Mouse (Mus musculus) kidney, embryonic 14.5 days (tissue): Measurements from ENCODE around the gene Adam19. TPM values are rescaled to one million over a fixed set of nuclear protein-coding genes. Genes with fewer than 3 reads are reported as not detected.
A peak's percentile ranks its signal among the peaks of the same experiment; 100 is the strongest.

Source experiments
- ATAC-seq: fragments of 200-750 bp; cut with Nextera tagmentation; 2 replicates; pipeline ENCODE4 v1.8.0; 2017; ENCODE audit warnings: moderate number of reproducible peaks, mild to moderate bottlenecking, moderate TSS enrichment, moderate library complexity; ENCODE audit not compliant: low FRiP score, low TSS enrichment
- H3K27ac ChIP-seq: fragments of 300-500 bp; sonication (generic); 2 replicates; pipeline ENCODE4 v1.5.1; 2014; ENCODE audit warnings: low read depth, mild to moderate bottlenecking, low read length, moderate library complexity, mixed read lengths
- H3K27me3 ChIP-seq: fragments of 300-500 bp; sonication (generic); 2 replicates; pipeline ENCODE4 v1.6.1; 2014; ENCODE audit warnings: mild to moderate bottlenecking, low read length; ENCODE audit not compliant: control insufficient read depth, insufficient read depth
- H3K36me3 ChIP-seq: fragments of 300-500 bp; sonication (generic); 2 replicates; pipeline ENCODE4 v1.6.1; 2014; ENCODE audit warnings: low read length, mixed read lengths; ENCODE audit not compliant: control insufficient read depth, insufficient read depth
- H3K4me1 ChIP-seq: fragments of 300-500 bp; sonication (generic); 2 replicates; pipeline ENCODE4 v1.6.1; 2014; ENCODE audit warnings: low read length, mixed read lengths; ENCODE audit not compliant: control insufficient read depth, insufficient read depth
- H3K4me2 ChIP-seq: fragments of 300-500 bp; sonication (generic); replicated peaks from 2 replicates; pipeline ENCODE4 v1.6.1; 2014; ENCODE audit warnings: low read depth, mild to moderate bottlenecking, low read length
- H3K4me3 ChIP-seq: fragments of 300-500 bp; sonication (generic); 2 replicates; pipeline ENCODE4 v1.5.1; 2014; ENCODE audit warnings: mild to moderate bottlenecking, low read length
- H3K9ac ChIP-seq: fragments of 300-500 bp; sonication (generic); 2 replicates; pipeline ENCODE4 v1.6.1; 2014; ENCODE audit warnings: low read depth, mild to moderate bottlenecking, low read length, moderate library complexity
- H3K9me3 ChIP-seq: fragments of 300-500 bp; sonication (generic); 2 replicates; pipeline ENCODE4 v1.6.1; 2016; ENCODE audit warnings: low read length; ENCODE audit not compliant: control insufficient read depth
- WGBS: fragments of 180-500 bp; shearing (Covaris S2); extraction: QIAGEN DNeasy Blood & Tissue Kit; methylation state at CpG from one replicate; pipeline ENCODE4 v1.1.7; 2014; 5-methylcytosine and 5-hydroxymethylcytosine counted together
- polyA plus RNA-seq: library from polyadenylated mRNA; unstranded; fragments of >200 nt; fragmentation: Nextera tagmentation; extraction: Ambion mirVana; gene quantifications from 2 replicates; pipeline ENCODE4 v1.2.1, GENCODE M21; 2014

The Adam19 gene
- polyA plus RNA-seq, 1 experiment from 2014 or later = 14.7 TPM

DNA sequence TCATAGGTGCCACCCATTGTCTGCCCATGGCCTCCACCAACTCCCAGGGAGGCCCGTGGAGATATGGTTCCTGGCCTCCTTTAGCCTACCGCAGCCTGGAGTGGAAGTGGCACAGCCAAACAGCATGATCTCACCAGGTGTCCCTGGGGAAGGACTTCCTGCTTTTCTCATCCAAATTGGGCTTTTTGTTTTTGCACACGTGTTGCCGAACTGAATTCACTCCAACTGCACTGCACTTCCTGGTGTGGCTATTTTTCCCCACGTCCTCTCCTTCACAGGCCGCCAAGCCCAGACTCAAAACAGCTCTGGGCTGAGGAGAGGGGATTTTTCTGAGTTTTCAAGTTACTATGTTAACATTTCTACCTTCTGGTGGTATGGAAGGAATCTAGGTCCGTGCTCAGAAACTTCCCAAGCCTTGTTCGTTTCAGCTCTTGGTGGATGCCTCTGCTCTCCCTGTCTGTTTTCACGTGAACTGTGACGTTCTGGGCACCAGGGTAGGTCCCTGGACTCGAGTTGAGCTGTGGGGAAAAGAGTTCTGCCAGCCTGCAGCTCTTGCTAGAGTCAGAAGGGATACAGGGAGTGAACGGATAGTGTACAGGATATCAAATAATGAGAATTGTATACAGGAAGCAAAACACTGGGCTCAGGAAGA, 13.1 kb downstream of the Adam19 start:
- no peak overlapping the region for H3K4me3 ChIP-seq
- H3K4me1 ChIP-seq = peaks cover 49% of the 10 kb centered on the region
- ATAC-seq = peak; percentile 43; the same call in 1 of the 2 replicates
- WGBS = 30% methylated on average over 12 of the region's 12 CpGs
- H3K4me2 ChIP-seq = no peak overlapping the region
- H3K27me3 ChIP-seq = no peaks in the 10 kb centered on the region
- peak overlapping the region; percentile 74 for H3K27ac ChIP-seq
- 0 out of 2 replicates have a peak, but pooled peaks cover 2% of the 10 kb centered on the region for H3K36me3 ChIP-seq
- no peaks in the 10 kb centered on the region for H3K9me3 ChIP-seq
- no peak overlapping the region for H3K9ac ChIP-seq

DNA sequence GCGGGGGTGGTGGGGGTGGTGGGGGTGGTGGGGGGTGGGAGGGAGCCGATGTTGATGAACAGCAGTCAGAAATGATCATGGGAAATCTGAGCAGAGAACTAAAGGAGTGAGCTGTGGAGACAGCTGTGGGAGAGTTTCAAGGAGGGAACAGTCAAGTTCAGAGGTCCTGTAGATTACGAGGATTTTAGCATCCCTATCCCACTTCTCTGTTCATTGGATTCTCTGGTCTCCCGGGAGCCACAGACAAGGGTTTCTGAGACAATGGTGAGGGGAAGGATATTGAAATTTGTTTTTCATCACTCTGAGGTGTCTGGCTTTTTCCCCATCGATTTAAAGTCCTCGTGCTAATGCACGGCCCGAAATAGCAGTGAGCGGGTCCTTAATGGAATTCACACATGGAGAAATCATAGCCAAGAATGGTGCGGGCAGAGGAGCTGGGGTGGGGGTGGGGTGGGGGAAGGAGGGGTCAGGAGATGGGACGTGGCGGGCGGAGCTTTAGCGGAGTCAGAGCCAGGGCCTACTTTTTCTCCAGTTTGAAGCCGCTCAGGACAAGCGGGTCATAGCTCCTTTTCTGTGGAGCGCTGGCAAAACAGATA, 13.7 kb downstream of the Adam19 start:
- Histone ChIP-seq H3K9ac (no peak overlapping the region), H3K36me3 (0 out of 2 replicates have a peak, but pooled peaks cover 2% of the 10 kb centered on the region), H3K4me2 (no peak overlapping the region), H3K27me3 (no peaks in the 10 kb centered on the region), H3K4me1 (peaks cover 48% of the 10 kb centered on the region), H3K9me3 (no peaks in the 10 kb centered on the region), H3K4me3 (no peak overlapping the region), H3K27ac (peak overlapping the region; percentile 74)
- ATAC-seq = 0 out of 2 replicates have a peak, but pooled peaks have one; percentile 45
- WGBS = 23% methylated on average over 17 of the region's 17 CpGs

DNA sequence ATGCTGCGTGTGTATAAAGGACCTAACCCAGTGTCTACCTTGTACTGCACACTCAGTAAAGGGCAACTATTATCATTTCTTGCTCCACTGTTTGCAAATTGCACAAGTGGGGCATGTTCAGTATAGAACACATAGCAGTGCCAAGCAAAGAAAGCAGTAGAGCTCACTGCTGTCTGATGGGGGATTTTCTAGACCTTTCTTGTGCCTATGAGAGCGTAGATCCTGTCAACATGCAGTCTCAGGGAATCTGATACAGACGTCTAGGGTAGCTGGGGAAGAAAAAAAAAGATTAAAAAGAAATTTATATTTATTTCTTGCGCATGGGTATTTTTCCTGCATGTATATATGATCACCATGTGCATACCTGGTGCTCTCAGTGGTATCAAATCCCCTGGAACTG, 14.4 kb downstream of the Adam19 start:
- no peak overlapping the region for H3K4me2 ChIP-seq
- H3K27ac ChIP-seq = peak overlapping the region; percentile 74
- peaks cover 41% of the 10 kb centered on the region for H3K4me1 ChIP-seq
- 81% methylated on average over 4 of the region's 4 CpGs for WGBS
- no peaks in the 10 kb centered on the region for H3K9me3 ChIP-seq
- 0 out of 2 replicates have a peak, but pooled peaks cover 2% of the 10 kb centered on the region for H3K36me3 ChIP-seq
- H3K9ac ChIP-seq = no peak overlapping the region
- no peak for ATAC-seq
- no peaks in the 10 kb centered on the region for H3K27me3 ChIP-seq
- H3K4me3 ChIP-seq = no peak overlapping the region

DNA sequence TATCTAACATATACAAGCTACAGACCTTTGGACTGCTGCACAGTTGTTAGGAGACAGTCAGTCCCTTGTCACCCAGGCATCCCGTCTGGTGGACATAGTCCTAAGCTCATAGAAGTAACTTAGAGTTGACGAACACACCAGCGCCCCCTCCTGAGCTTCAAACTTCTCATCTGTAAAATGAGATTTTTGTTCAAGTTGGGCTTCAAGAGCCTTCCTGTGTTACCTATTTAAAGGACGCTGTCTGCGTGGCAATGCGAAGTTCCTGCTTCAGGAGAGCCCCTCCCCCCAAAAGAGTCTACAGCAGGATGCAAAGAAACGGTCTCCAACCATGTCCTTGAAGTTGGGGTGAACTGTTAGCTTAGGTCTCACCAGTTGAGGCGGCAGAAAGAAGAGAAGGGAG, 15.0 kb downstream of the Adam19 start:
- WGBS = 74% methylated on average over 8 of the region's 8 CpGs
- ATAC-seq = no peak
- H3K4me3 ChIP-seq = no peak overlapping the region
- H3K27ac ChIP-seq = no peak overlapping the region
- peaks cover 35% of the 10 kb centered on the region for H3K4me1 ChIP-seq
- H3K27me3 ChIP-seq = no peaks in the 10 kb centered on the region
- no peak overlapping the region for H3K9ac ChIP-seq
- H3K36me3 ChIP-seq = peaks cover 2% of the 10 kb centered on the region; the same call in 1 of the 2 replicates
- H3K4me2 ChIP-seq = no peak overlapping the region
- no peaks in the 10 kb centered on the region for H3K9me3 ChIP-seq

DNA sequence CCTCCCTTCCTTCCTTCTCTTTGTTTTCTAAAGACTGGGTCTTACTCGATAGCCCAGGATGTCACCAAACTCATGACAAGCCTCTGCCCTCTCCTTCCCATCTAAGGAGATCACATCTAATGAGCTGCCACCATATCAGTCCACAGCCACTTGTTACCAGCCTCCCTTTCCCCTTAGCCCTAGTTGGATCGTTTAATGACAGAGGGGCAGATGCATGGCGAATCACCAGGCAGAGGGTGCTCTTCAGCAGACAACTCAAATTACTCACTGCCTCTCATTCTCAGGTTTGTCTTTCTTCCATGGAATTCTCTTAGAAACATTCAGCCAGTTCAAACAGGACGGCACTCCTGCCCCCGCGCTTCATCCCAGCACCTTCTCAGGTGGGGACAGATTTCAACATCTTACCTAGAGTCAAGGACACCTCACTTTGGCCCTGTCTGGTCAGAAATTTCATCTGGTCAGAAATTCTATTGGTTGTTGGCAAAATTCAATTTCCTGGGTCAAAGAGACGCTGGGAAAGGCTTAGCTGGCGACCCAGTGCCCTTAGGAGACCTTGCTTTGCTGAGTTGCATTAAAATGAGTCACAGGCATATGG, 16.8 kb downstream of the Adam19 start:
- 56% methylated on average over 8 of the region's 8 CpGs for WGBS
- Histone ChIP-seq H3K27me3 (no peaks in the 10 kb centered on the region), H3K4me2 (no peak overlapping the region), H3K9me3 (0 out of 2 replicates have a peak, but pooled peaks cover 4% of the 10 kb centered on the region), H3K36me3 (peaks cover 8% of the 10 kb centered on the region; the same call in 1 of the 2 replicates), H3K9ac (no peak overlapping the region), H3K4me3 (no peak overlapping the region), H3K4me1 (peaks cover 28% of the 10 kb centered on the region), H3K27ac (peak overlapping the region; percentile 53; the same call in 1 of the 2 replicates)
- ATAC-seq = no peak

DNA sequence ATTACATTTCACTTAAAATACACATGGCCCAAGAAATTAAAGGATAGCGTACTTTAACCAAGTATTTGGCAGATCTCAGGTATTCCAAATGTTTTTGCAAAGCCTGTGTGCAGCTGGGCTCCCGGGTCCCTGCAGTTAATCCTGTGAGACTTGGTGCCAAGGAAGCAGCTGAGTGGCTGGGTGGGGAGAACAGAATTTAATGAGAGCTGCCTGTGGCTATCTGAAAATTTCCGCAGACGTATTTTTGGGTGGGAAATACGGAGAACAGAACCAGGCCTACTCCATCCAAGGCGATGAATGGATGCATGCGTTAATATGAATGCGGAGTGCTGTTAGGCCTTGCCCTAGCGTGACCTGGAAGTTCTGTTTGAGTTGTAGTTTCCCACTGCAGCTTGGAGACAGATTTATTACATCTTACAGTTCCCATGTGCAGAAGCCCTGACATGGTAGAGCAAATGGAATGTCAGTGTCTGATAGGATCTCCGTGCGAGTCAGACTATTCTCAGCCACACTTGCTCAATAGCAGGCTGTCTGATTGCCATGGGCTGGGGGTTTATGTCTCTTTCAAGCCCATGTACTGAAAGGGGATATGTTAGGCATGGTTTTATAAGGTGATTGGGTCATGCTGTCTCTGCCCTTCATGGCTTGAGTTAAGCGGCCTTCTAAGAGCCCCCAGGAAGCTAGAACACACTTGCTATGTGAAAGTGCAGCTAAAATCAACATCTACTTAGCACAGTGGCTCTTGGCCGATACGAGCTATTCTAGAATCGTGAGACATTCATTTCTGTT, 17.5 kb downstream of the Adam19 start:
- no peaks in the 10 kb centered on the region for H3K27me3 ChIP-seq
- H3K4me1 ChIP-seq = peaks cover 28% of the 10 kb centered on the region
- H3K36me3 ChIP-seq = peaks cover 14% of the 10 kb centered on the region; the same call in 1 of the 2 replicates
- peak overlapping the region; percentile 53; the same call in 1 of the 2 replicates for H3K27ac ChIP-seq
- H3K9me3 ChIP-seq = 0 out of 2 replicates have a peak, but pooled peaks cover 4% of the 10 kb centered on the region
- peak; percentile 36 for ATAC-seq
- H3K4me2 ChIP-seq = no peak overlapping the region
- 39% methylated on average over 15 of the region's 15 CpGs for WGBS
- no peak overlapping the region for H3K9ac ChIP-seq
- no peak overlapping the region for H3K4me3 ChIP-seq

DNA sequence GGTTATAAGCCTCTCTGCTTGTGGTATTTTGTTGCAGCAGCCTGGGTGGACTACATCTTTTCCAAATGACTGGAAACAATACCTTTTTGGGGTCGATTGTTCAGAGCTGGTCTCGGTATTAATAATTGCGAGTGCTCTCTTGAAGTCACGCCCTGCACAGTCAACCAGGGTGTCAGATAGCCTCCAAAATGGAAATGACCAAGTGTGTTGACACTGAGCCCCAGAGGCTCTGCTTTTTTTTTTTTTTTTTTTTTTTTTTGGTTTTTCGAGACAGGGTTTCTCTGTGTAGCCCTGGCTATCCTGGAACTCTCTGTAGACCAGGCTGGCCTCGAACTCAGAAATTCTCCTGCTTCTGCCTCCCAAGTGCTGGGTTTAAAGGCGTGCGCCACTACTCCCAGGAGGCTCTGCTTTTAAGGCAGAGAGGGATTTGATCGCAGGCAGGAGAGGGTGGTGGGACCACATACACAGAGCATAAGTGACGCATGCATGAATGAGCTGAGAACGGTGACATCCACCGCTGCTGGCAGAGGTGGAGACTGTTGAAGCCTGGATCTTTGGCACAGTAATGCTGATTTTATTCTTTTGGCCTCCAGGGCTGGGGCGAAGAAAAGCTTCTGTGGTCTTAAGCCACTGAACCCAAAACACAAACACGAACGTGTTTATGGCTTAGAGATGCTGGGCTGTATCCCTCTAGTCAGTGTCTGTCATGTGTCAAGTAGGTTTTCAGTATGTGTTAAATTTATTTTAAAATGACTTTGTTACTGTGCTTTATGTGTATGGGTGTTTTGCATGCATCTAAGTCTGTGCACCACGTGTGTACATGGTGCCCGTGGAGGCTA, 18.3 kb downstream of the Adam19 start:
- peaks cover 26% of the 10 kb centered on the region for H3K4me1 ChIP-seq
- 0 out of 2 replicates have a peak, but pooled peaks cover 4% of the 10 kb centered on the region for H3K9me3 ChIP-seq
- WGBS = 84% methylated on average over 16 of the region's 17 CpGs
- H3K9ac ChIP-seq = no peak overlapping the region
- H3K27me3 ChIP-seq = no peaks in the 10 kb centered on the region
- H3K36me3 ChIP-seq = peaks cover 14% of the 10 kb centered on the region; the same call in 1 of the 2 replicates
- H3K4me3 ChIP-seq = no peak overlapping the region
- no peak overlapping the region for H3K4me2 ChIP-seq
- H3K27ac ChIP-seq = peak overlapping the region; percentile 49; the same call in 1 of the 2 replicates
- no peak for ATAC-seq

DNA sequence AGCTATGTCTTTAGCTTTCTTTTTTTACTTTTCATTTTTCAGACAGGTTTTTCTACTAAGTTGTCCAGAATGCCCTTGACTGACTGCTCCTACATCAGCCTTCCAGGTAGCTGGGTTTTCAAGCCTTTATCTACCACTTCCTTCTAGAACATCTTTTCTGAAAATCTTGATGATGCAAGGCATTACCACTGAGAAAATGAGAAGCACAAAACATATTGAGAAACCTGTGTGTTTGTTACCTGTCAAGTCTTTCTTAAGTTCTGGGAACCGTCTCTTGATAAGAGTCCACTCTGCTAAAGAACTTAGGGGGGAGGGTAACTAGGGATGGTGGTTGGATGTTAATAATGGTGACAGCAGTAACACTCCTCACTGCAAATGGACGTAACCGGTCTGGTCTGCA, 19.7 kb downstream of the Adam19 start:
- H3K4me2 ChIP-seq = no peak overlapping the region
- H3K36me3 ChIP-seq = peaks cover 14% of the 10 kb centered on the region; the same call in 1 of the 2 replicates
- WGBS = 88% methylated on average over 3 of the region's 3 CpGs

More for the DNA sequence above, 19.7 kb downstream of the Adam19 start:
- ATAC-seq = no peak
- Histone ChIP-seq H3K9me3 (0 out of 2 replicates have a peak, but pooled peaks cover 4% of the 10 kb centered on the region), H3K27ac (no peak overlapping the region), H3K4me3 (no peak overlapping the region), H3K4me1 (peaks cover 13% of the 10 kb centered on the region), H3K9ac (no peak overlapping the region), H3K27me3 (no peaks in the 10 kb centered on the region)
